Mouse (Mus musculus) lung, adult 2 months (tissue): Measurements from ENCODE around the gene Klhdc7a.

Experiments
- CTCF ChIP-seq: fragments of 200-500 bp; IDR thresholded peaks from 2 replicates; pipeline ENCODE4 v1.5.1; 2011; ENCODE audit warnings: mild to moderate bottlenecking, low read length, control low read depth; ENCODE audit not compliant: insufficient read depth
- POLR2A ChIP-seq: fragments of 200-500 bp; IDR thresholded peaks from 2 replicates; pipeline ENCODE4 v1.6.1; 2011; ENCODE audit warnings: low read depth, mild to moderate bottlenecking, control low read depth, low read length, borderline replicate concordance; ENCODE audit errors: extremely low read depth

GRCm38 (mm10) chr4:139948591-139948990 lies 19.2 kb downstream of the Klhdc7a start:
- TF ChIP-seq POLR2A: no peak
- TF ChIP-seq CTCF: no peak
